Mouse (Mus musculus) cerebellum, adult 8-10 months (tissue): ENCODE results near the gene Gm1123.
A peak's percentile ranks its signal among the peaks of the same experiment; 100 is the strongest.

Source experiments
- DNase-seq: peaks from one replicate; pipeline ENCODE4 v3.0.0; 2022

Gene Gm1123

GRCm38 (mm10) chr9:99035575-99035974 lies at the start of gene Gm1123:
Gene Gm1123, minus strand, starts transcription at chr9:99035715.
- DNase-seq, result no peak

- no peak for DNase-seq
Observed at GRCm38 (mm10) chr9:99081718-99082117, 46.2 kb upstream of the Gm1123 start.

- DNase-seq, result no peak
Observed at GRCm38 (mm10) chr9:99081308-99081707, 45.8 kb upstream of the Gm1123 start.

- no peak for DNase-seq
Observed at GRCm38 (mm10) chr9:99080657-99081056, 45.1 kb upstream of the Gm1123 start.

GRCm38 (mm10) chr9:99074462-99074861 lies 38.9 kb upstream of the Gm1123 start:
- DNase-seq, result no peak

- DNase-seq, result no peak
Observed at GRCm38 (mm10) chr9:99072538-99072937, 37.0 kb upstream of the Gm1123 start.

GRCm38 (mm10) chr9:99065311-99065710 lies 29.8 kb upstream of the Gm1123 start:
- DNase-seq, result no peak

GRCm38 (mm10) chr9:99064216-99064615 lies 28.7 kb upstream of the Gm1123 start:
- DNase-seq, result no peak

GRCm38 (mm10) chr9:99062544-99062943 lies 27.0 kb upstream of the Gm1123 start:
- DNase-seq, result peak; percentile 69

GRCm38 (mm10) chr9:99057751-99058150 lies 22.2 kb upstream of the Gm1123 start:
- peak; percentile 19 for DNase-seq

GRCm38 (mm10) chr9:99049760-99050159 lies 14.2 kb upstream of the Gm1123 start:
- DNase-seq, result no peak

- DNase-seq, result no peak
Observed at GRCm38 (mm10) chr9:99048724-99049250, 13.3 kb upstream of the Gm1123 start.

- peak; percentile 46 for DNase-seq
Observed at GRCm38 (mm10) chr9:99044761-99045160, 9.2 kb upstream of the Gm1123 start.

- no peak for DNase-seq
Observed at GRCm38 (mm10) chr9:99042641-99043040, 7.1 kb upstream of the Gm1123 start.

- no peak for DNase-seq
Observed at GRCm38 (mm10) chr9:99041994-99042393, 6.5 kb upstream of the Gm1123 start.

- DNase-seq, result no peak
Observed at GRCm38 (mm10) chr9:99034111-99034510, 1.4 kb downstream of the Gm1123 start.

GRCm38 (mm10) chr9:99032031-99032430 lies 3.5 kb downstream of the Gm1123 start:
- DNase-seq, result no peak

- no peak for DNase-seq
Observed at GRCm38 (mm10) chr9:99021751-99022150, 13.8 kb downstream of the Gm1123 start.

GRCm38 (mm10) chr9:99021166-99021565 lies 14.3 kb downstream of the Gm1123 start:
- DNase-seq, result no peak

- DNase-seq, result no peak
Observed at GRCm38 (mm10) chr9:99017679-99018078, 17.8 kb downstream of the Gm1123 start.

- DNase-seq, result no peak
Observed at GRCm38 (mm10) chr9:99016759-99017158, 18.8 kb downstream of the Gm1123 start.

- DNase-seq, result no peak
Observed at GRCm38 (mm10) chr9:99016301-99016700, 19.2 kb downstream of the Gm1123 start.

- no peak for DNase-seq
Observed at GRCm38 (mm10) chr9:99009898-99010199, 25.7 kb downstream of the Gm1123 start.

- DNase-seq, result no peak
Observed at GRCm38 (mm10) chr9:99009069-99009897, 26.2 kb downstream of the Gm1123 start.

- DNase-seq, result no peak
Observed at GRCm38 (mm10) chr9:99001326-99001725, 34.2 kb downstream of the Gm1123 start.
